In the genomic region with DNA sequence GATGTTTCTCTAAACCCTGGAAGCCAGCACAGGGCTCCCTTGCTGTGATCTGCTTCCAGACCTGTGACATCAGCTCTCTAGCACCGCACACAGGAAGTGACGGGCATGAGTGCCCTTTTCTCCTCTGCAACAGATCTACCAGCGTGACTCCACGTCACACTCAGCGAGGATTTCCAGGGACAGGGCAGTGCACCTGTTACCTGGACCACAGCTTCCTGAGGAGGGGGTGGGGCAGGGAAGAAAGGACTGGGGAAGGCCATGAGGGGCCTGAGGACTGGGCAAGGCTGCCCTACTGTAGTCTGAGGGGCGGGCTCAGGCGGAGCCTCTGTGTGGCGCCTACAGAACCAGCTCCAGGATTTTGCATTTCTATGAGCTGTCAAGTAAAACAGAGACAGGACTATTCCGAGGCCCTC, we compare ENCODE assay signal across 8 mouse cellular contexts. TPM values are rescaled to one million over a fixed set of nuclear protein-coding genes. Genes with fewer than 3 reads are reported as not detected.
DNase-seq lines count a peak whose midpoint lies in the region; ATAC-seq and TF ChIP-seq lines count a peak whose summit lies in the region.

No protein-coding gene starts in this region.

- 33% methylated on average over 9 of the region's 9 CpGs for WGBS in liver, embryonic 11.5 days
- WGBS in limb, embryonic 10.5 days: 27% methylated on average over 9 of the region's 9 CpGs
- 19% methylated on average over 9 of the region's 9 CpGs for WGBS in midbrain, embryonic 13.5 days

- H3K4me1 ChIP-seq in liver, embryonic 11.5 days (replicated peaks; ENCODE audit: control insufficient read depth, insufficient read depth, low read length): peaks cover 39% of the 10 kb centered on the region
- H3K4me1 ChIP-seq in cortical plate, adult 2 months (ENCODE audit: control insufficient read depth, insufficient read depth, low read length): peaks cover 9% of the 10 kb centered on the region
- peaks cover 47% of the 10 kb centered on the region for H3K4me1 ChIP-seq in limb, embryonic 10.5 days
- H3K4me1 ChIP-seq in midbrain, embryonic 13.5 days (replicated peaks): peaks cover 48% of the 10 kb centered on the region

- TF ChIP-seq CTCF in cortical plate, adult 2 months (IDR thresholded peaks at IDR 0.05; ENCODE audit: extremely low read depth, insufficient read depth, low read length): peak; percentile 14; the same call in 1 of the 2 replicates

- no peaks in the 10 kb centered on the region for H3K9me3 ChIP-seq in liver, embryonic 11.5 days (ENCODE audit: control insufficient read depth, low read length)
- H3K9me3 ChIP-seq in limb, embryonic 10.5 days (replicated peaks): no peaks in the 10 kb centered on the region
- H3K9me3 ChIP-seq in midbrain, embryonic 13.5 days: no peaks in the 10 kb centered on the region

- TF ChIP-seq POLR2A in cortical plate, adult 2 months (IDR thresholded peaks at IDR 0.05; ENCODE audit: extremely low read depth, insufficient read depth, low read length): no peak

- peak overlapping the region; percentile 46 for H3K4me2 ChIP-seq in liver, embryonic 11.5 days
- H3K4me2 ChIP-seq in midbrain, embryonic 13.5 days (replicated peaks): peak overlapping the region; percentile 17; the same call in 1 of the 2 replicates

- H3K36me3 ChIP-seq in liver, embryonic 11.5 days (ENCODE audit: control insufficient read depth, insufficient read depth, low read length): peaks cover 26% of the 10 kb centered on the region; the same call in 1 of the 2 replicates
- H3K36me3 ChIP-seq in limb, embryonic 10.5 days: peaks cover 84% of the 10 kb centered on the region
- H3K36me3 ChIP-seq in midbrain, embryonic 13.5 days: peaks cover 68% of the 10 kb centered on the region

- peak overlapping the region; percentile 17; the same call in 1 of the 2 replicates for H3K4me3 ChIP-seq in liver, embryonic 11.5 days (ENCODE audit: low read depth, low read length)
- H3K4me3 ChIP-seq in cortical plate, adult 2 months (ENCODE audit: insufficient read depth, low read length): no peak overlapping the region
- H3K4me3 ChIP-seq in limb, embryonic 10.5 days: no peak overlapping the region
- H3K4me3 ChIP-seq in midbrain, embryonic 13.5 days (replicated peaks): no peak overlapping the region

- no peaks in the 10 kb centered on the region for H3K27me3 ChIP-seq in liver, embryonic 11.5 days (replicated peaks; ENCODE audit: control insufficient read depth, insufficient read depth, low read length)
- no peaks in the 10 kb centered on the region for H3K27me3 ChIP-seq in limb, embryonic 10.5 days (ENCODE audit: low read depth, poor library complexity, severe bottlenecking)
- H3K27me3 ChIP-seq in midbrain, embryonic 13.5 days: no peaks in the 10 kb centered on the region

- peak overlapping the region; percentile 37 for H3K9ac ChIP-seq in liver, embryonic 11.5 days (ENCODE audit: low read depth, low read length)
- peak overlapping the region; percentile 56 for H3K9ac ChIP-seq in midbrain, embryonic 13.5 days (replicated peaks)

- no peak for DNase-seq in liver, embryonic 11.5 days (ENCODE audit: low spot score)
- DNase-seq in liver: no peak
- DNase-seq in heart, postnatal 36 days: peak; percentile 44 to 57
- no peak for DNase-seq in limb, embryonic 10.5 days (ENCODE audit: low spot score)
- no peak for DNase-seq in urinary bladder, postnatal 14 days (ENCODE audit: low spot score)
- no peak for DNase-seq in layer of hippocampus, postnatal 10 days (ENCODE audit: low spot score in 2 of 2)

- intact Hi-C loops in heart, postnatal 36 days (cut with DNase I): no loop called here

- peak overlapping the region; percentile 78 for H3K27ac ChIP-seq in liver, embryonic 11.5 days (ENCODE audit: low read depth, low read length)
- peak overlapping the region; percentile 9; the same call in 1 of the 2 replicates for H3K27ac ChIP-seq in cortical plate, adult 2 months (ENCODE audit: insufficient read depth, low read length)
- peak overlapping the region; percentile 72 for H3K27ac ChIP-seq in limb, embryonic 10.5 days
- H3K27ac ChIP-seq in midbrain, embryonic 13.5 days: peak overlapping the region; percentile 74

- peak; percentile 24; the same call in 1 of the 2 replicates for ATAC-seq in liver, embryonic 11.5 days (replicated peaks; ENCODE audit: low FRiP score)
- ATAC-seq in midbrain, embryonic 13.5 days: peak; percentile 43

RNA-seq across cellular contexts. Expression of a gene that starts 6.1 kb away (rescaled TPM):
- 147 and 149 TPM in 2 replicates for polyA plus RNA-seq in liver, embryonic 11.5 days (2014; fragmentation: Nextera tagmentation; extraction: Ambion mirVana)
- 586 and 591 TPM in 2 replicates for polyA plus RNA-seq in cortical plate, adult 2 months (2012; rRNA removed)
- 100 to 1,000 TPM; 201 to 211 TPM for total RNA-seq in heart, postnatal 36 days (2021)
- polyA plus RNA-seq in limb, embryonic 10.5 days (2016; fragmentation: Nextera tagmentation; extraction: Ambion mirVana): 234 and 286 TPM in 2 replicates
- 398 and 461 TPM in 2 replicates for polyA plus RNA-seq in midbrain, embryonic 13.5 days (2015; fragmentation: Nextera tagmentation; extraction: Ambion mirVana)
- 100 to 1,000 TPM; 505 to 511 TPM for total RNA-seq in layer of hippocampus, postnatal 10 days (2021)

RNA-seq across cellular contexts. Expression of a gene that starts 19.1 kb away (rescaled TPM):
- polyA plus RNA-seq in liver, embryonic 11.5 days (2014; fragmentation: Nextera tagmentation; extraction: Ambion mirVana): 6.0 and 6.7 TPM in 2 replicates
- polyA plus RNA-seq in cortical plate, adult 2 months (2012; rRNA removed): 16.8 and 17.0 TPM in 2 replicates
- total RNA-seq in heart, postnatal 36 days (2021): 1 to 10 TPM; 3.5 to 4.5 TPM
- 6.4 and 6.7 TPM in 2 replicates for polyA plus RNA-seq in limb, embryonic 10.5 days (2016; fragmentation: Nextera tagmentation; extraction: Ambion mirVana)
- polyA plus RNA-seq in midbrain, embryonic 13.5 days (2015; fragmentation: Nextera tagmentation; extraction: Ambion mirVana): 3.2 and 3.3 TPM in 2 replicates
- 10 to 100 TPM in 1 of 2 experiments, 1 to 10 TPM in 1; 7.8 to 13.0 TPM for total RNA-seq in layer of hippocampus, postnatal 10 days (2021)

RNA-seq across cellular contexts. Expression of a gene that starts 24.1 kb away (rescaled TPM):
- polyA plus RNA-seq in liver, embryonic 11.5 days (2014; fragmentation: Nextera tagmentation; extraction: Ambion mirVana): 0.32 and 0.51 TPM in 2 replicates
- 0.36 and 0.67 TPM in 2 replicates for polyA plus RNA-seq in cortical plate, adult 2 months (2012; rRNA removed)
- 10 to 100 TPM; 35.9 to 42.4 TPM for total RNA-seq in heart, postnatal 36 days (2021)
- polyA plus RNA-seq in limb, embryonic 10.5 days (2016; fragmentation: Nextera tagmentation; extraction: Ambion mirVana): 0.34 and 0.35 TPM in 2 replicates
- 1.9 and 2.2 TPM in 2 replicates for polyA plus RNA-seq in midbrain, embryonic 13.5 days (2015; fragmentation: Nextera tagmentation; extraction: Ambion mirVana)
- total RNA-seq in layer of hippocampus, postnatal 10 days (2021): 1 to 10 TPM; 1.7 to 2.1 TPM

Comparison
In these comparisons a context has a peak if more than half of its experiments do, and no peak if none do; other contexts are left out.
1. DNase-seq: peak in heart, postnatal 36 days (2 of 2); none in liver, embryonic 11.5 days (single experiment), liver (single experiment), limb, embryonic 10.5 days (single experiment), urinary bladder, postnatal 14 days (single experiment) and layer of hippocampus, postnatal 10 days (0 of 2).
2. H3K27ac ChIP-seq: peak in every context shown above with its lines; median percentile 78 in liver, embryonic 11.5 days; 74 in midbrain, embryonic 13.5 days; 72 in limb, embryonic 10.5 days; 9 in cortical plate, adult 2 months.